Mouse (Mus musculus): ENCODE results near the gene Retreg1. TPM values are rescaled to one million over a fixed set of nuclear protein-coding genes. Genes with fewer than 3 reads are reported as not detected.

The Retreg1 gene
- total RNA-seq, 1 experiment = 7.1 TPM

GRCm38 (mm10) chr15:25844013-25844570 is 1.1 kb downstream of the Retreg1 start:
- H3K4me3 ChIP-seq (ENCODE audit: insufficient read depth in 1 of 2, low read depth in 1 of 2, low read length in 2 of 2, poor library complexity in 1 of 2, severe bottlenecking in 1 of 2) = peak overlapping the region; percentile 78 to 94; a peak in 3 of 4 replicates
- H3K9ac ChIP-seq (ENCODE audit: insufficient read depth, low read depth, low read length, poor library complexity, severe bottlenecking) = no peak overlapping the region
- no peak for DNase-seq (ENCODE audit: low read depth, low spot score)
- H3K27ac ChIP-seq (ENCODE audit: insufficient read depth, low read depth, low read length, poor library complexity, severe bottlenecking) = no peak overlapping the region
- peaks cover 3 to 14% of the 10 kb centered on the region in 2 experiments; a peak in 2 of 4 replicates for H3K4me1 ChIP-seq (ENCODE audit: control insufficient read depth in 2 of 2, insufficient read depth in 2 of 2, low read length in 2 of 2, poor library complexity in 1 of 2)
- TF ChIP-seq MAFK (IDR thresholded peaks at IDR 0.05; ENCODE audit: insufficient read depth, low read depth, low read length) = no peak
- no peak for TF ChIP-seq ZNF384 (IDR thresholded peaks at IDR 0.05; ENCODE audit: low read depth, low read length)
- TF ChIP-seq HCFC1 (IDR thresholded peaks at IDR 0.05; ENCODE audit: borderline replicate concordance, insufficient read depth, low read length) = no peak
- TF ChIP-seq CHD2 (IDR thresholded peaks at IDR 0.05; ENCODE audit: low read depth, low read length) = no peak
- no peak for TF ChIP-seq ZC3H11A (IDR thresholded peaks at IDR 0.05; ENCODE audit: borderline replicate concordance, low read depth, low read length)
- no peaks in the 10 kb centered on the region for H3K9me3 ChIP-seq (ENCODE audit: control insufficient read depth, insufficient read depth, low read depth, low read length)
- H3K36me3 ChIP-seq (ENCODE audit: control insufficient read depth, insufficient read depth, low read length, poor library complexity, severe bottlenecking) = no peaks in the 10 kb centered on the region
- in situ Hi-C loops (cut with MboI; ENCODE audit: low sequenced_read_pairs in 2 of 2, unreplicated experiment in 2 of 2) = no loop called here

GRCm38 (mm10) chr15:25844771-25845170 is 1.8 kb downstream of the Retreg1 start:
- H3K27ac ChIP-seq (ENCODE audit: insufficient read depth, low read depth, low read length, poor library complexity, severe bottlenecking) = no peak overlapping the region
- in situ Hi-C loops (cut with MboI; ENCODE audit: low sequenced_read_pairs in 2 of 2, unreplicated experiment in 2 of 2) = no loop called here
- peaks cover 3 to 14% of the 10 kb centered on the region in 2 experiments; a peak in 2 of 4 replicates for H3K4me1 ChIP-seq (ENCODE audit: control insufficient read depth in 2 of 2, insufficient read depth in 2 of 2, low read length in 2 of 2, poor library complexity in 1 of 2)
- H3K36me3 ChIP-seq (ENCODE audit: control insufficient read depth, insufficient read depth, low read length, poor library complexity, severe bottlenecking) = no peaks in the 10 kb centered on the region
- DNase-seq (ENCODE audit: low read depth, low spot score) = no peak
- TF ChIP-seq ZNF384 (IDR thresholded peaks at IDR 0.05; ENCODE audit: low read depth, low read length) = no peak
- no peak for TF ChIP-seq CHD2 (IDR thresholded peaks at IDR 0.05; ENCODE audit: low read depth, low read length)
- no peak for TF ChIP-seq ZC3H11A (IDR thresholded peaks at IDR 0.05; ENCODE audit: borderline replicate concordance, low read depth, low read length)
- no peak for TF ChIP-seq MAFK (IDR thresholded peaks at IDR 0.05; ENCODE audit: insufficient read depth, low read depth, low read length)
- TF ChIP-seq HCFC1 (IDR thresholded peaks at IDR 0.05; ENCODE audit: borderline replicate concordance, insufficient read depth, low read length) = no peak
- no peak overlapping the region for H3K9ac ChIP-seq (ENCODE audit: insufficient read depth, low read depth, low read length, poor library complexity, severe bottlenecking)
- no peak overlapping the region for H3K4me3 ChIP-seq (ENCODE audit: insufficient read depth in 1 of 2, low read depth in 1 of 2, low read length in 2 of 2, poor library complexity in 1 of 2, severe bottlenecking in 1 of 2)
- no peaks in the 10 kb centered on the region for H3K9me3 ChIP-seq (ENCODE audit: control insufficient read depth, insufficient read depth, low read depth, low read length)

- no peak overlapping the region for H3K4me3 ChIP-seq (ENCODE audit: insufficient read depth in 1 of 2, low read depth in 1 of 2, low read length in 2 of 2, poor library complexity in 1 of 2, severe bottlenecking in 1 of 2)
- H3K9ac ChIP-seq (ENCODE audit: insufficient read depth, low read depth, low read length, poor library complexity, severe bottlenecking) = no peak overlapping the region
- H3K4me1 ChIP-seq (ENCODE audit: control insufficient read depth in 2 of 2, insufficient read depth in 2 of 2, low read length in 2 of 2, poor library complexity in 1 of 2) = peaks cover 2 to 5% of the 10 kb centered on the region in 2 experiments; a peak in 1 of 4 replicates
- in situ Hi-C loops (cut with MboI; ENCODE audit: low sequenced_read_pairs in 2 of 2, unreplicated experiment in 2 of 2) = no loop called here
- no peak for TF ChIP-seq ZC3H11A (IDR thresholded peaks at IDR 0.05; ENCODE audit: borderline replicate concordance, low read depth, low read length)
- H3K27ac ChIP-seq (ENCODE audit: insufficient read depth, low read depth, low read length, poor library complexity, severe bottlenecking) = no peak overlapping the region
- H3K36me3 ChIP-seq (ENCODE audit: control insufficient read depth, insufficient read depth, low read length, poor library complexity, severe bottlenecking) = no peaks in the 10 kb centered on the region
- H3K9me3 ChIP-seq (ENCODE audit: control insufficient read depth, insufficient read depth, low read depth, low read length) = no peaks in the 10 kb centered on the region
- DNase-seq (ENCODE audit: low read depth, low spot score) = no peak
Measured at GRCm38 (mm10) chr15:25847576-25848168, 4.7 kb downstream of the Retreg1 start.

- no peak overlapping the region for H3K9ac ChIP-seq (ENCODE audit: insufficient read depth, low read depth, low read length, poor library complexity, severe bottlenecking)
- peak overlapping the region in 1 of 2 experiments; percentile 42; a peak in 2 of 4 replicates for H3K4me3 ChIP-seq (ENCODE audit: insufficient read depth in 1 of 2, low read depth in 1 of 2, low read length in 2 of 2, poor library complexity in 1 of 2, severe bottlenecking in 1 of 2)
- TF ChIP-seq HCFC1 (IDR thresholded peaks at IDR 0.05; ENCODE audit: borderline replicate concordance, insufficient read depth, low read length) (no peak), ZC3H11A (IDR thresholded peaks at IDR 0.05; ENCODE audit: borderline replicate concordance, low read depth, low read length) (0 out of 2 replicates have a peak, but pooled peaks have one; percentile 9)
- H3K4me1 ChIP-seq (ENCODE audit: control insufficient read depth in 2 of 2, insufficient read depth in 2 of 2, low read length in 2 of 2, poor library complexity in 1 of 2) = peaks cover 3% of the 10 kb centered on the region in 2 experiments; a peak in 1 of 4 replicates
- H3K27ac ChIP-seq (ENCODE audit: insufficient read depth, low read depth, low read length, poor library complexity, severe bottlenecking) = no peak overlapping the region
- no peaks in the 10 kb centered on the region for H3K36me3 ChIP-seq (ENCODE audit: control insufficient read depth, insufficient read depth, low read length, poor library complexity, severe bottlenecking)
- DNase-seq (ENCODE audit: low read depth, low spot score) = no peak
- H3K9me3 ChIP-seq (ENCODE audit: control insufficient read depth, insufficient read depth, low read depth, low read length) = no peaks in the 10 kb centered on the region
- in situ Hi-C loops (cut with MboI; ENCODE audit: low sequenced_read_pairs in 2 of 2, unreplicated experiment in 2 of 2) = no loop called here
Measured at GRCm38 (mm10) chr15:25850552-25850951, 7.6 kb downstream of the Retreg1 start.
